Mouse (Mus musculus): ENCODE measurements around the gene Olfr869.

The Olfr869 gene

GRCm38 (mm10) chr9:20128709-20129108 lies at the start of gene Olfr869:
TSS of gene Olfr869 (plus strand) at chr9:20129009.
- DNase-seq (ENCODE audit: low spot score): no peak

GRCm38 (mm10) chr9:20098326-20098725 lies 30.5 kb upstream of the Olfr869 start, which contains the start of gene Olfr868:
TSS of gene Olfr868 (plus strand) at chr9:20098626.
- no peak for DNase-seq (ENCODE audit: low spot score)

GRCm38 (mm10) chr9:20149706-20150105 lies 20.9 kb downstream of the Olfr869 start:
- no peak for DNase-seq (ENCODE audit: low spot score)

DNA sequence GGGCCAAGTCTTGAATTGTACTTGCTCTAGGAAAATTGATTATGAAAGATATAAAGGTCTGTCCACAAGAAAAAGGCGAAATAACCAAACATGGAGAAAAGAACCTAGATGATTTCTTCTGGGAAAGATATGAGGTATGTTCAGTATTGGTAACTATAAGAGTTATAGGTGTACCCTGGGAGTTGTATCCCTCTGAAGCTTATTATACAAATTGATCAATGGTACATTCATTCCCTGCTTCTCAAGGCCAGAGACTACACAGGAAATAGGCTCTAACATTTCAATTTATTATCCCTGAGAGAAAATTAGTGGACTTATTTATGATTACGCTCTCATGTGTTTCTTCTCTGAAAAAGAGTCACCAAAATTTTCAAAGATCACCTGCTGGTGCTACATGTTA lies 45.1 kb downstream of the Olfr869 start, which contains the start of gene Olfr870:
Gene Olfr870, minus strand, starts transcription at position 101 of the 400 bp plus-strand sequence.
- DNase-seq (ENCODE audit: low spot score): no peak

GRCm38 (mm10) chr9:20179463-20179862 lies 50.7 kb downstream of the Olfr869 start:
- no peak for DNase-seq (ENCODE audit: low spot score)
